Mouse (Mus musculus) forelimb bud, embryonic 11.5 days (tissue): ENCODE data around the gene Olfr1497.
"Not testable (repeated sequence)": the region's sequence is repeated elsewhere in the genome, so short reads cannot be mapped to it uniquely, and the experiment has no call there.

Experiments
- DNase-seq: peaks from one replicate; pipeline ENCODE4 v3.0.0-alpha.2; 2012; ENCODE audit warnings: low read depth, low spot score

Olfr1497 gene

DNA sequence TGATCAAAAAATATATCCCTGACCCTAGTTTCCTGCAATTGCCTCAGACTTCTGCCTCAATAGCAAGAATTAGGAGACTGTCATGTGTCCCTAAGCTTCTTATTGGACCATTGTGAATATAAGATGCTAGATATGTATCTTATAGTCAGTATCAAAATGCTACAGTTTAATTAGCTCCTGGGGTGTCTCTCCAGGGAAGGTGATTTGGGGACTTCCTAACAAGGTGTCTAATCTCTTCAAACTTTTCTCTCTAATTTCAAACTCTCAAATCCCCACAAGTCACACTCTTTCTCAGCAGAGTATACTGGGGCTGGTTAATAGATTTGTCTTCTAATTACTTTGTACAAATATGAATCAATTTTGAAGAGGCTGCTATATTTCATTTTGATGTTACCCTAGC lies at the start of gene Olfr1497:
TSS of gene Olfr1497 (minus strand) at position 101 of the 400 bp plus-strand sequence.
- no peak for DNase-seq

DNA sequence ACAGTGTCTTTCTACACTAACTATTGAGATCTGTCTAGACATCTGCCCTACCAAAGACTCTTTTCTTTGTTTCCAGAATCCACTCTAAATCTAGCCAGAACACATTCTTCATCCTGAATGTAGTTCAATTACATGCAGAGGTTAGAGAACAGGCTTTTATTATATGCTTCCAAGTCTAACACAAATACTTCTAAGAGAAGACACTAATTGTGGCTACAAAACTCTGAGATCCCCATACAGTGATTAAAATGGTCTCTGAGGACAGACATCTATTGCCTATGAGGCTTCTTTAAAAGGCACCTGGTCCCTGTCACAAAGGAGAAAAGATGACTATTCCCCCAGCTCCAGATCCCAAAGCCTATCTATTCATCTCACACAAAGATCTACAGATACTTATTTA lies 32.4 kb upstream of the Olfr1497 start, which contains the start of gene Olfr1500:
TSS of gene Olfr1500 (minus strand) at position 101 of the 400 bp plus-strand sequence.
- DNase-seq, result no peak

DNA sequence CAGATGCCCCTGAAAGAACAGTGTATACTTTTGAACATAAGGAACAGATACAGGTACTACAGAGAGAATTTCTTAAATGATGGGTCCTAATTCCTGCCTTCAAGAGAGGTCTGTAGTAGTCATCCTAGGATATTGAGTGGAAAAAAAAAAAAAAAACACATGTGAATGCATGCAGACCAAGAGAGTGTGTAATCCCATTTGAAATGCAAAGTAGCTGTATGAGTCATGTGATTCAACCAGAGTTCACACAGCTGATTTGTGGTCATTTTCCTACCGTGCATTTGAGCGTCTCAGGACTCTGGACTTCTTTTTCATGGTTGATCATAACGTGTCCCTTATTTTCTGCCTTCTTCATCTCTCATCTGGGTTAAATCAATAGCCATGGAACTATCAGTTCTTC lies 30.4 kb upstream of the Olfr1497 start:
- no peak for DNase-seq

DNA sequence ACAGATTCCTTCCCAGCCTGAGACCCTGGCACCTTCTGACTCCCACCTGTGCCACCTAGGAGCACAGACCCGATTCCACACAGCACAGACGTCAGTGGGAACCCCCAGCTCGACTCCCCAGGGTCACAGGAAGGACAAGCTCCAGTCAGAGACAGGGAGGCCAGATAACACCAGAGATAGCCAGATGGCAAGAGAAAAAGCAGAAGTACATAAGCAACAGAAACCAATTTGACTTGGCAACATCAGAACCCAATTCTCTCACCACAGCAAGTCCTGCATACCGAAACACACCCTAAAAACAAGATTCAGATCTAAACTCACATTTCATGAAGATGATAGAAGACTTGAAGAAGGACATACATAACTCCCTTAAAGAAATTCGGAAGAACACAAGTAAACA lies 22.8 kb upstream of the Olfr1497 start:
- DNase-seq, result no peak

DNA sequence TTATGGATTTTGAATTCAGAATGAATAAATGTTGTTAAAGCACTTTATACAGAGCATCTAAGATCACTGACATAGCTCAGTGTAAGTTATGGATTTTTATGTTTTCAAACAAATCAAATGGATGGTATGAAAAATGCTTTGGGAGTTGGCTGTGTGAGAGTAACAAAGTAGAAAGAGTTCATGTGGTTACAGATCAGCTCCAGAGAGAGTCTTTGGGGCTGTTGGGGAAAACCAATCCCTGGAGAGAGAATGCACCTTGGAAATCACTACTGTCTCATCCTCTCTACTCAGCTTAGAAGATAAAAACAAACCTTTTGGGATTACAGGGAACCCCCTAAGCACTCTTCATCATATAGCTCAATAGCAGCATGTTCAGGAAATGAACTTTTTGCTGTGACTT lies 21.3 kb upstream of the Olfr1497 start, which contains the start of gene Olfr1499:
TSS of gene Olfr1499 (minus strand) at position 101 of the 400 bp plus-strand sequence.
- DNase-seq, result no peak

DNA sequence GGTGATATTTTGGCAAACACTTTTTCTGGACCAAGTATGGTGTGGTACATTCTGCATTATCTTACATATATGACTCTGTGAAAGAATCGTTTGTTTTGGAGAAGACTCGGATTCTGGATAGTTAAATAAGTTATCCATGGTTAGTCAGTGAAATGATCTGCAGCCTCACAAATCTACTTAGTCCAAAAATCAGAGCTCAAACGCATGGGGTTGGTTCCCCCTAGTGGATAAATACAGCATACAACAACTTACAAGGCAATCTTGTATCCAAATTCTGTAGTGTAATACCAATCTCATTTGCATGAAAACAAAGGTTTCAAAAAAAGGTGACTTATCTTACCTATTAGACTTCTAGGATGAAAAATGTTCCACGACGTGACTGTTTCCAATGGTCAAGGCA lies 20.8 kb upstream of the Olfr1497 start:
- peak; percentile 14 for DNase-seq

DNA sequence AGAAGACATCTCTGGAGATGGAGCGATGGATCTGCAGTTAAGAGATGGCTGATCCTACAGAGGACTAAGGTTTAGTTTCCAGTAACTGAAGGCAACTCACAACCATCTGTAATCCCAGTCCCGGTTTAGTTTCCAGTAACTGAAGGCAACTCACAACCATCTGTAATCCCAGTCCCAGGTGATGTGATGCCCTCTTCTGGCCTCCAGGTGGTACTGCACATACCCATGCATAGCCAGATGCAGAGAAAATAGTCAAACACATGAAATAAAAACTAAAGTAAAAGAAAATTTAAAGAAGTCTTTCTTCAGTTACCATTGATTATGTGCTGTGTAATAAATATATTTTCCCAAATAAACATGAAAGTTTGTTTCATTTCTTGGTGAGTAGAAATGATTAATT lies 14.8 kb upstream of the Olfr1497 start:
- DNase-seq, result peak; percentile 2

DNA sequence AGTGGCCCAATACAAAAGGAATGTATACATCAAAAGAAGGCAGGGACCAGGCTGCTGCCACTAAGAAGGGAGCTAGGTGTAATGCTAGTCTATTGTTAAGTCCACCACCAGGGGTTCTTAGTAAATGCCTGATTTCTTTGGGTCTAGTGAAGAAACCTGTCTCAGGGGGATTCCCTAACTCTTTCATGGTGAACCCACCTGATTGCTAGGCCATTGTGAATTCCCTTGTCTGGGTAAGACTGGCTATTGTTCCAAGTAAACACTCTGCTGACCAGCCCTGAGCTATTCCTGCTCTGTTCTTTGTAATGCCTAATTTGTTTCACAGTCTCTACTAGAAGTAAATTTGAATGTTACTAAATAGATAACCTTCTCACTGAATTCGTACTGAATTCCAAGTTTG lies 7.5 kb upstream of the Olfr1497 start:
- DNase-seq, result not testable (repeated sequence)

DNA sequence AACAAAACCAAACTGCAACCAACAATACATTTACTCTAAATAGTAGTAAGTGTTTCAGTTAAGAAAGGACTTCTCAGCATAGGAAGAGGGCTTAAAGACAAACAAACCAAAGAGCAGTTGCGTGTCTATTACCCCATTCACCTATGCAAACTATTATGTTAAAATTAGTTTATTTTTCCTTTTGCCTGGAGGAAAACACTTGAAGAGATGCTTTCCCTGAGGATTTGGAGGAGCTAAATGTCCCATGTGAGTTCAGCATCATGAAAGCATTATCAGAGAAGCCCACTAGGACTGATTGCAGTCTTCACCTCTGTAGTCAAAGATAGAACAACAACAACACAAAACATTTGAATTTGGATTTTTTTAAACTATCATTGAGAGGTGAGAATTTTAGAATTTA lies 20.4 kb downstream of the Olfr1497 start, which contains the start of gene Olfr1496:
TSS of gene Olfr1496 (plus strand) at position 301 of the 400 bp plus-strand sequence.
- no peak for DNase-seq

DNA sequence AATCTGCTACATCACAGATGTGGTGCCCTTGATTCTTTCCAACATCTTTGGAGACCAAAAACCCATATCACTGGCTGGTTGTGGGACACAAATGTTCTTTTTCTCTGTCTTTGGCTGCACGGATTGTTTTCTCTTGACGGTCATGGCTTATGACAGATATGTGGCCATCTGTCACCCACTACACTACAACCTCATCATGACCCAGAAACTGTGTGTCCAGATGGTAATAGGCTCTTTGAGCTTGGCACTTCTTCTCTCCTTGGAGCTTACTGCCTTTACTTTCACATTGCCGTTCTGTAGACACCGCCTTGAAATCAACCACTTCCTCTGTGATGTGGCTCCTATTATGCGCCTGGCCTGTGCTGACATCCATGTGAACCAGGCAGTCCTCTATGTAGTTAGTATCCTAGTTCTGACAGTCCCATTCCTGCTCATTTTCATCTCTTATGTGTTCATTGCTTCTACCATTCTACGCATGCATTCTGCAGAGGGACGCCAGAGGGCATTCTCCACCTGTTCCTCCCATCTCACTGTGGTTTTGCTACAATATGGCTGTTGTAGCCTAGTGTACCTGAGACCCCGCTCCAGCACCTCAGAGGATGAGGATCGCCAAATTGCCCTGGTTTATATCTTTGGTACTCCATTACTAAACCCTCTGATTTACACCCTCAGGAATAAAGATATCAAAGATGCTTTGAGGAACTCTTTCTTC lies 29.3 kb downstream of the Olfr1497 start:
- DNase-seq, result no peak

DNA sequence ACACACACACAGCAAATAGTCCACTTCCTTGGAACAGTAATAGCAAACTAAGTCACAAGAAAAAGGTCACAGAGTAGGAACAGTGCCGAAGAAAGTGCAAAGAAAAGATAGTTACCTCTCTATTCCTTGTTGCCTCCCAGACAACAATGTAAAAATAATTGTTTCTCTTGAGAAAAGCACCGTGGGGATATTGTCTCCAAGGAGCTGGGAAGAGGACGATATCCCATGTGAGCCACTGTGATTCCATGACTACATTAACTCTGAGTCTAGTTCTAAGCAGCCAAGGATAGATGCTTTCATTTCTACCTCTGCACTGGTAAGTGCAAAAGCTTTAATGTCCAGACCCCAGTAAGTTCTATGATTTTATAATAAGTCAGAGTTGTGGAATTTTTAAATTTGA lies 33.7 kb downstream of the Olfr1497 start, which contains the start of gene Olfr1495:
TSS of gene Olfr1495 (plus strand) at position 301 of the 400 bp plus-strand sequence.
- DNase-seq, result no peak

DNA sequence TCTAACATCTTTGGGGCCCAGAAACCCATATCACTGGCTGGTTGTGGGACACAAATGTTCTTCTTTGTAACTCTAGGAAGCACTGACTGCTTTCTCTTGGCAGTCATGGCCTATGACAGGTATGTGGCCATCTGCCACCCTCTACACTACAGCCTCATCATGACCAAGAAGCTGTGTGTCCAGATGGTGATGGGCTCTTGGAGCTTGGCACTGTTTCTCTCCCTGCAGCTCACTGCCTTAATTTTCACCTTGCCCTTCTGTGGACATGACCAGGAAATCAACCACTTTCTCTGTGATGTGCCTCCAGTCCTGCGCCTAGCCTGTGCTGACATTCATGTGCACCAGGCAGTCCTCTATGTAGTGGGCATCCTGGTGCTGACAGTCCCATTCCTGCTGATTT lies 48.6 kb downstream of the Olfr1497 start:
- no peak for DNase-seq
